Mouse (Mus musculus) forebrain, embryonic 12.5 days (tissue): ENCODE results near the gene Arhgap22. TPM values are rescaled to one million over a fixed set of nuclear protein-coding genes. Genes with fewer than 3 reads are reported as not detected.

Source experiments
- ATAC-seq: fragments of 200-750 bp; cut with Nextera tagmentation; 2 replicates; pipeline ENCODE4 v1.8.0; 2017; ENCODE audit warnings: moderate TSS enrichment; ENCODE audit not compliant: low FRiP score
- H3K27ac ChIP-seq: fragments of 300-500 bp; sonication (generic); 2 replicates; pipeline ENCODE4 v1.5.1; 2016; ENCODE audit warnings: mild to moderate bottlenecking
- H3K27me3 ChIP-seq: fragments of 300-500 bp; sonication (generic); 2 replicates; pipeline ENCODE4 v1.6.1; 2016; ENCODE audit warnings: mild to moderate bottlenecking
- H3K36me3 ChIP-seq: fragments of 300-500 bp; sonication (generic); replicated peaks from 2 replicates; pipeline ENCODE4 v1.6.1; 2016; ENCODE audit warnings: mild to moderate bottlenecking
- H3K4me1 ChIP-seq: fragments of 300-500 bp; sonication (generic); 2 replicates; pipeline ENCODE4 v1.6.1; 2016
- H3K4me2 ChIP-seq: fragments of 300-500 bp; sonication (generic); 2 replicates; pipeline ENCODE4 v1.6.1; 2016; ENCODE audit warnings: mild to moderate bottlenecking, moderate library complexity
- H3K4me3 ChIP-seq: fragments of 300-500 bp; sonication (generic); replicated peaks from 2 replicates; pipeline ENCODE4 v1.5.1; 2016; ENCODE audit warnings: mild to moderate bottlenecking
- H3K9ac ChIP-seq: fragments of 300-500 bp; sonication (generic); 2 replicates; pipeline ENCODE4 v1.6.1; 2016; ENCODE audit warnings: mild to moderate bottlenecking
- H3K9me3 ChIP-seq: fragments of 300-500 bp; sonication (generic); 2 replicates; pipeline ENCODE4 v1.6.1; 2016
- WGBS: fragments of 180-500 bp; shearing (Covaris S2); methylation state at CpG from one replicate; pipeline ENCODE4 v1.1.7; 2016; 5-methylcytosine and 5-hydroxymethylcytosine counted together
- polyA plus RNA-seq: library from polyadenylated mRNA; unstranded; fragments of >200 nt; fragmentation: Nextera tagmentation; extraction: Ambion mirVana; gene quantifications from 2 replicates; pipeline ENCODE4 v1.2.1, GENCODE M21; 2016

Gene Arhgap22
- polyA plus RNA-seq, 1 experiment from 2014 or later, result 0.55 TPM

- Histone ChIP-seq H3K9ac (no peak overlapping the region), H3K4me1 (no peaks in the 10 kb centered on the region), H3K27ac (no peak overlapping the region), H3K4me2 (no peak overlapping the region), H3K4me3 (no peak overlapping the region), H3K9me3 (no peaks in the 10 kb centered on the region), H3K36me3 (peaks cover 17% of the 10 kb centered on the region; the same call in 1 of the 2 replicates), H3K27me3 (no peaks in the 10 kb centered on the region)
- whole genome bisulfite sequencing, result 94% methylated on average over 1 of the region's 1 CpGs
- no peak for ATAC-seq
These were observed 188.5 kb downstream of the Arhgap22 start for GRCm38 (mm10) chr14:33402331-33402730.

GRCm38 (mm10) chr14:33415746-33416145, 201.9 kb downstream of the Arhgap22 start:
- H3K4me3 ChIP-seq, result no peak overlapping the region
- H3K9me3 ChIP-seq, result no peaks in the 10 kb centered on the region
- 0 out of 2 replicates have a peak, but pooled peaks cover 1% of the 10 kb centered on the region for H3K36me3 ChIP-seq
- ATAC-seq, result no peak
- no peaks in the 10 kb centered on the region for H3K27me3 ChIP-seq
- WGBS, result 100% methylated on average over 1 of the region's 1 CpGs
- no peak overlapping the region for H3K27ac ChIP-seq
- H3K9ac ChIP-seq, result no peak overlapping the region
- H3K4me1 ChIP-seq, result no peaks in the 10 kb centered on the region
- H3K4me2 ChIP-seq, result no peak overlapping the region

GRCm38 (mm10) chr14:33418311-33418909, 204.6 kb downstream of the Arhgap22 start:
- ATAC-seq, result no peak
- Histone ChIP-seq H3K27me3 (no peaks in the 10 kb centered on the region), H3K27ac (no peak overlapping the region), H3K9ac (no peak overlapping the region), H3K4me3 (no peak overlapping the region), H3K36me3 (no peaks in the 10 kb centered on the region), H3K4me1 (no peaks in the 10 kb centered on the region), H3K4me2 (no peak overlapping the region), H3K9me3 (no peaks in the 10 kb centered on the region)
- WGBS, result 93% methylated on average over 3 of the region's 3 CpGs

Other genes with a start within 250 kb of the Arhgap22 start
- 0.29 and 0.33 TPM in 2 replicates for gene Lrrc18, start 222.6 kb upstream of the Arhgap22 start, polyA plus RNA-seq
- gene Wdfy4, start 28.5 kb upstream of the Arhgap22 start, polyA plus RNA-seq, result 0.09 and 0.13 TPM in 2 replicates
- gene Mapk8, start 233.1 kb downstream of the Arhgap22 start, polyA plus RNA-seq, result 28.3 and 29.0 TPM in 2 replicates